Mouse (Mus musculus): Measurements from ENCODE around the gene Pcnp. TPM values are rescaled to one million over a fixed set of nuclear protein-coding genes. Genes with fewer than 3 reads are reported as not detected.
"Not testable (repeated sequence)": the region's sequence is repeated elsewhere in the genome, so short reads cannot be mapped to it uniquely, and the experiment has no call there.

Gene Pcnp
- polyA plus RNA-seq, 1 experiment from 2014 or later = 195 TPM

DNA sequence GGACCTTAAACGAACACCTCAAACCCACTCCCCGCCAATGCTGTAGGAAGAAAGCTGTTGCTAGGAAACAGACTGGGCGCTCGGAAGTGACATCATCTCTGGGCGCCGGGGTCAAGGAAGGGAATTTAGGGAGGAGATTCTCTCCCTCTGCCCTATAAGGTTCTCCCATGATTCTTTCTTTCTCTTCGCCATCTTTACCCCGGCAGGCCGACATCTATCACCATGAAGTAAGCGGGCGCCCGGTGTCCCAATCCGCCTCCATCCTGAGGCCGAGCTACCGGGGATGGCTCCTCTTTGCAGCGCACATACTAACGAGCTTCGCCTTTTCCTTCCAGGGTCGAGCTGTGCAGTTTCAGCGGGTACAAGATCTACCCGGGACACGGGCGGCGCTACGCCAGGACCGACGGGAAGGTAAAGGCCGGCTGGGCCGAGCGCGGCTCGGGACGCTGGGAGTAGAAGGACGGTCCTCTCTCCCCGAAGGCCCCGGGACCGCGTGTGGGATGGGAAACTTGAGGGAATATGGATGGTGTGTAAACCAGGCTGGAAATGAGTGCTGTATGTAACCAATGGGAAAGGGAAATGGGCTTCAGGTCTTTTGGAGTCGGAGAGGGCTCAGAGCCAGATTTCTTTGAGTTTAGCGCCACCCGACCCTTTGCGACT is 63.2 kb downstream of the Pcnp start, which contains the start of gene Rpl24:
TSS of gene Rpl24 (plus strand) at position 64 of the 660 bp plus-strand sequence.
- peak; percentile 93 for DNase-seq (ENCODE audit: low spot score)
- peak within 1 kb of the TSS; percentile 85 for H3K4me3 ChIP-seq (ENCODE audit: low read depth, low read length)
- H3K4me1 ChIP-seq (replicated peaks; ENCODE audit: control insufficient read depth, insufficient read depth, low read length) = peaks cover 17% of the 10 kb centered on the region
- no peaks in the 10 kb centered on the region for H3K27me3 ChIP-seq (replicated peaks; ENCODE audit: control insufficient read depth, insufficient read depth, low read length)
- peak within 1 kb of the TSS; percentile 86 for H3K27ac ChIP-seq (ENCODE audit: low read depth, low read length)
- no peaks in the 10 kb centered on the region for H3K9me3 ChIP-seq (ENCODE audit: control insufficient read depth, low read length)
- H3K4me2 ChIP-seq = peak within 1 kb of the TSS; percentile 86
- WGBS = under 1% methylated on average over 42 of the region's 42 CpGs
- H3K9ac ChIP-seq (ENCODE audit: low read depth, low read length) = peak within 1 kb of the TSS; percentile 94
- peak; percentile 88 for ATAC-seq (replicated peaks; ENCODE audit: low FRiP score)
- peaks cover 24% of the 10 kb centered on the region for H3K36me3 ChIP-seq (ENCODE audit: control insufficient read depth, insufficient read depth, low read length)

GRCm38 (mm10) chr16:55964126-55964949 is 65.2 kb downstream of the Pcnp start:
- ATAC-seq (replicated peaks; ENCODE audit: low FRiP score) = no peak

GRCm38 (mm10) chr16:55963068-55963467 is 66.5 kb downstream of the Pcnp start:
- H3K36me3 ChIP-seq (ENCODE audit: control insufficient read depth, insufficient read depth, low read length); DNase-seq (ENCODE audit: low spot score); H3K27ac ChIP-seq (ENCODE audit: low read depth, low read length); ATAC-seq (replicated peaks; ENCODE audit: low FRiP score); H3K27me3 ChIP-seq (replicated peaks; ENCODE audit: control insufficient read depth, insufficient read depth, low read length); H3K9ac ChIP-seq (ENCODE audit: low read depth, low read length); H3K4me1 ChIP-seq (replicated peaks; ENCODE audit: control insufficient read depth, insufficient read depth, low read length); H3K4me3 ChIP-seq (ENCODE audit: low read depth, low read length); H3K4me2 ChIP-seq; H3K9me3 ChIP-seq (ENCODE audit: control insufficient read depth, low read length): not testable (repeated sequence)
- WGBS = 85% methylated on average over 5 of the region's 11 CpGs

More at GRCm38 (mm10) chr16:55964126-55964949, 65.2 kb downstream of the Pcnp start:
- Histone ChIP-seq H3K27me3 (replicated peaks; ENCODE audit: control insufficient read depth, insufficient read depth, low read length) (no peaks in the 10 kb centered on the region), H3K4me1 (replicated peaks; ENCODE audit: control insufficient read depth, insufficient read depth, low read length) (peaks cover 11% of the 10 kb centered on the region), H3K36me3 (ENCODE audit: control insufficient read depth, insufficient read depth, low read length) (peaks cover 7% of the 10 kb centered on the region; the same call in 1 of the 2 replicates), H3K27ac (ENCODE audit: low read depth, low read length) (no peak overlapping the region), H3K9me3 (ENCODE audit: control insufficient read depth, low read length) (no peaks in the 10 kb centered on the region), H3K4me3 (ENCODE audit: low read depth, low read length) (no peak overlapping the region), H3K9ac (ENCODE audit: low read depth, low read length) (no peak overlapping the region), H3K4me2 (no peak overlapping the region)
- WGBS = 66% methylated on average over 4 of the region's 4 CpGs
- no peak for DNase-seq (ENCODE audit: low spot score)

Small RNA genes within 50 kb of the gene (microRNA-seq; reads per million reads assigned to microRNA genes)
- not detected for gene Gm24047 (ENCODE audit: borderline number of aligned reads)

Other genes with a start within 250 kb of the Pcnp start
- 4.5 and 4.6 TPM in 2 replicates for gene Nfkbiz, start 190.8 kb downstream of the Pcnp start, polyA plus RNA-seq (2014; fragmentation: Nextera tagmentation; extraction: Ambion mirVana)
- gene Nxpe3, start 134.5 kb downstream of the Pcnp start, polyA plus RNA-seq (2014; fragmentation: Nextera tagmentation; extraction: Ambion mirVana) = 0.73 and 0.93 TPM in 2 replicates
- 8.9 and 9.3 TPM in 2 replicates for gene Cep97, start 94.9 kb downstream of the Pcnp start, polyA plus RNA-seq (2014; fragmentation: Nextera tagmentation; extraction: Ambion mirVana)
- 847 and 912 TPM in 2 replicates for gene Rpl24, start 63.5 kb downstream of the Pcnp start, polyA plus RNA-seq (2014; fragmentation: Nextera tagmentation; extraction: Ambion mirVana)
- gene Zbtb11, start 55.9 kb downstream of the Pcnp start, polyA plus RNA-seq (2014; fragmentation: Nextera tagmentation; extraction: Ambion mirVana) = 21.7 and 23.5 TPM in 2 replicates
- 38.5 and 41.8 TPM in 2 replicates for gene Trmt10c, start 8.1 kb upstream of the Pcnp start, polyA plus RNA-seq (2014; fragmentation: Nextera tagmentation; extraction: Ambion mirVana)
- 24.1 and 29.2 TPM in 2 replicates for gene Senp7, start 18.6 kb upstream of the Pcnp start, polyA plus RNA-seq (2014; fragmentation: Nextera tagmentation; extraction: Ambion mirVana)
- gene Impg2, start 174.6 kb upstream of the Pcnp start, polyA plus RNA-seq (2014; fragmentation: Nextera tagmentation; extraction: Ambion mirVana) = 0.12 and 0.16 TPM in 2 replicates

All from liver, embryonic 11.5 days (tissue).